Mouse (Mus musculus) midbrain, embryonic 10.5 days (tissue): Measurements from ENCODE around the gene Gga1. TPM values are rescaled to one million over a fixed set of nuclear protein-coding genes. Genes with fewer than 3 reads are reported as not detected.
A peak's percentile ranks its signal among the peaks of the same experiment; 100 is the strongest.

Experiments used
- DNase-seq: peaks from one replicate; pipeline ENCODE4 v3.0.0-alpha.2; 2017; ENCODE audit warnings: low spot score
- H3K27ac ChIP-seq: fragments of 300-500 bp; sonication (generic); replicated peaks from 2 replicates; pipeline ENCODE4 v1.5.1; 2016; ENCODE audit warnings: mild to moderate bottlenecking
- H3K27me3 ChIP-seq: fragments of 300-500 bp; sonication (generic); 2 replicates; pipeline ENCODE4 v1.6.1; 2016; ENCODE audit warnings: low read depth, mild to moderate bottlenecking; ENCODE audit not compliant: poor library complexity, severe bottlenecking
- H3K36me3 ChIP-seq: fragments of 300-500 bp; sonication (generic); 2 replicates; pipeline ENCODE4 v1.6.1; 2016; ENCODE audit warnings: mild to moderate bottlenecking, moderate library complexity
- H3K4me1 ChIP-seq: fragments of 300-500 bp; sonication (generic); 2 replicates; pipeline ENCODE4 v1.6.1; 2016
- H3K4me3 ChIP-seq: fragments of 300-500 bp; sonication (generic); 2 replicates; pipeline ENCODE4 v1.5.1; 2016; ENCODE audit warnings: mild to moderate bottlenecking, moderate library complexity
- H3K9me3 ChIP-seq: fragments of 300-500 bp; sonication (generic); replicated peaks from 2 replicates; pipeline ENCODE4 v1.6.1; 2016; ENCODE audit warnings: mild to moderate bottlenecking
- WGBS: fragments of 180-500 bp; shearing (Covaris S2); methylation state at CpG from one replicate; pipeline ENCODE4 v1.1.7; 2016; 5-methylcytosine and 5-hydroxymethylcytosine counted together
- polyA plus RNA-seq: library from polyadenylated mRNA; unstranded; fragments of >200 nt; fragmentation: Nextera tagmentation; extraction: Ambion mirVana; gene quantifications from 2 replicates; pipeline ENCODE4 v1.2.1, GENCODE M21; 2016

Gga1 gene
- polyA plus RNA-seq, 1 experiment from 2014 or later: 47.1 TPM

- no peak for DNase-seq
- Histone ChIP-seq H3K36me3 (peaks cover 77% of the 10 kb centered on the region), H3K27me3 (no peaks in the 10 kb centered on the region; the same call in 1 of the 2 replicates), H3K9me3 (no peaks in the 10 kb centered on the region), H3K4me3 (no peak overlapping the region), H3K27ac (peak overlapping the region; percentile 42; the same call in 1 of the 2 replicates), H3K4me1 (peaks cover 55% of the 10 kb centered on the region)
- 71% methylated on average over 7 of the region's 7 CpGs for WGBS
Measured at GRCm38 (mm10) chr15:78892440-78892839, 15.4 kb downstream of the Gga1 start.

- 79% methylated on average over 13 of the region's 13 CpGs for WGBS
- Histone ChIP-seq H3K4me3 (no peak overlapping the region), H3K27me3 (peaks cover 17% of the 10 kb centered on the region), H3K4me1 (peaks cover 56% of the 10 kb centered on the region), H3K9me3 (no peaks in the 10 kb centered on the region), H3K27ac (peak overlapping the region; percentile 63), H3K36me3 (peaks cover 55% of the 10 kb centered on the region)
- no peak for DNase-seq
Measured at GRCm38 (mm10) chr15:78894726-78895125, 17.7 kb downstream of the Gga1 start.

- Histone ChIP-seq H3K36me3 (peaks cover 46% of the 10 kb centered on the region), H3K4me3 (no peak overlapping the region), H3K9me3 (no peaks in the 10 kb centered on the region), H3K27ac (peak overlapping the region; percentile 18), H3K4me1 (peaks cover 64% of the 10 kb centered on the region), H3K27me3 (peaks cover 24% of the 10 kb centered on the region)
- no peak for DNase-seq
- 85% methylated on average over 2 of the region's 2 CpGs for WGBS
Measured at GRCm38 (mm10) chr15:78895741-78896140, 18.8 kb downstream of the Gga1 start.

GRCm38 (mm10) chr15:78896149-78896548 lies 19.2 kb downstream of the Gga1 start:
- H3K27ac ChIP-seq: peak overlapping the region; percentile 18
- peaks cover 68% of the 10 kb centered on the region for H3K4me1 ChIP-seq
- 89% methylated on average over 3 of the region's 3 CpGs for WGBS
- peaks cover 28% of the 10 kb centered on the region for H3K27me3 ChIP-seq
- no peak overlapping the region for H3K4me3 ChIP-seq
- no peaks in the 10 kb centered on the region for H3K9me3 ChIP-seq
- H3K36me3 ChIP-seq: peaks cover 42% of the 10 kb centered on the region
- no peak for DNase-seq

- no peaks in the 10 kb centered on the region for H3K9me3 ChIP-seq
- H3K4me1 ChIP-seq: peaks cover 68% of the 10 kb centered on the region
- 88% methylated on average over 4 of the region's 4 CpGs for WGBS
- peaks cover 40% of the 10 kb centered on the region for H3K27me3 ChIP-seq
- peaks cover 29% of the 10 kb centered on the region for H3K36me3 ChIP-seq
- H3K27ac ChIP-seq: no peak overlapping the region
- no peak overlapping the region for H3K4me3 ChIP-seq
- no peak for DNase-seq
Measured at GRCm38 (mm10) chr15:78897488-78897887, 20.5 kb downstream of the Gga1 start.

- no peak overlapping the region for H3K4me3 ChIP-seq
- WGBS: 51% methylated on average over 6 of the region's 6 CpGs
- DNase-seq: no peak
- peaks cover 40% of the 10 kb centered on the region for H3K27me3 ChIP-seq
- peaks cover 62% of the 10 kb centered on the region for H3K4me1 ChIP-seq
- 0 out of 2 replicates have a peak overlapping the region, but pooled peaks have one; percentile 0 for H3K27ac ChIP-seq
- peaks cover 20% of the 10 kb centered on the region for H3K36me3 ChIP-seq
- no peaks in the 10 kb centered on the region for H3K9me3 ChIP-seq
Measured at GRCm38 (mm10) chr15:78898507-78899001, 21.6 kb downstream of the Gga1 start.

- H3K36me3 ChIP-seq: peaks cover 17% of the 10 kb centered on the region
- peaks cover 40% of the 10 kb centered on the region for H3K27me3 ChIP-seq
- 3% methylated on average over 19 of the region's 20 CpGs for WGBS
- H3K4me3 ChIP-seq: peak within 1 kb of the TSS; percentile 77
- peak within 1 kb of the TSS; percentile 85 for H3K27ac ChIP-seq
- H3K9me3 ChIP-seq: no peaks in the 10 kb centered on the region
- DNase-seq: no peak
- peaks cover 53% of the 10 kb centered on the region for H3K4me1 ChIP-seq
Measured at GRCm38 (mm10) chr15:78899409-78899739, 22.4 kb downstream of the Gga1 start, which contains the start of gene Gm49510. Gene Gm49510, plus strand, starts transcription at chr15:78899667.

- no peaks in the 10 kb centered on the region for H3K9me3 ChIP-seq
- H3K4me3 ChIP-seq: peak within 1 kb of the TSS; percentile 77
- H3K27me3 ChIP-seq: peaks cover 40% of the 10 kb centered on the region
- peak within 1 kb of the TSS; percentile 85 for H3K27ac ChIP-seq
- peaks cover 17% of the 10 kb centered on the region; the same call in 1 of the 2 replicates for H3K36me3 ChIP-seq
- peaks cover 48% of the 10 kb centered on the region for H3K4me1 ChIP-seq
- under 1% methylated on average over 47 of the region's 47 CpGs for WGBS
- DNase-seq: peak; percentile 74
Measured at GRCm38 (mm10) chr15:78899740-78900584, 23.0 kb downstream of the Gga1 start, which contains the start of gene Sh3bp1. Gene Sh3bp1, plus strand, starts transcription at chr15:78899768.

GRCm38 (mm10) chr15:78900585-78901421 lies 23.8 kb downstream of the Gga1 start:
- H3K9me3 ChIP-seq: no peaks in the 10 kb centered on the region
- H3K36me3 ChIP-seq: peaks cover 17% of the 10 kb centered on the region; the same call in 1 of the 2 replicates
- WGBS: 14% methylated on average over 18 of the region's 18 CpGs
- DNase-seq: no peak
- H3K27ac ChIP-seq: peak overlapping the region; percentile 85
- H3K27me3 ChIP-seq: peaks cover 40% of the 10 kb centered on the region
- peak overlapping the region; percentile 77 for H3K4me3 ChIP-seq
- peaks cover 47% of the 10 kb centered on the region for H3K4me1 ChIP-seq

- Histone ChIP-seq H3K27me3 (peaks cover 40% of the 10 kb centered on the region), H3K9me3 (no peaks in the 10 kb centered on the region), H3K4me3 (peak overlapping the region; percentile 77; the same call in 1 of the 2 replicates), H3K36me3 (peaks cover 21% of the 10 kb centered on the region; the same call in 1 of the 2 replicates), H3K27ac (peak overlapping the region; percentile 85), H3K4me1 (peaks cover 41% of the 10 kb centered on the region)
- no peak for DNase-seq
- 43% methylated on average over 8 of the region's 8 CpGs for WGBS
Measured at GRCm38 (mm10) chr15:78901422-78901789, 24.4 kb downstream of the Gga1 start.

- Histone ChIP-seq H3K4me1 (peaks cover 39% of the 10 kb centered on the region), H3K27ac (peak overlapping the region; percentile 46; the same call in 1 of the 2 replicates), H3K9me3 (no peaks in the 10 kb centered on the region), H3K36me3 (peaks cover 34% of the 10 kb centered on the region; the same call in 1 of the 2 replicates), H3K4me3 (no peak overlapping the region), H3K27me3 (peaks cover 38% of the 10 kb centered on the region)
- DNase-seq: peak; percentile 76
- 14% methylated on average over 2 of the region's 2 CpGs for WGBS
Measured at GRCm38 (mm10) chr15:78903243-78903642, 26.3 kb downstream of the Gga1 start.

GRCm38 (mm10) chr15:78908399-78908798 lies 31.4 kb downstream of the Gga1 start:
- H3K27me3 ChIP-seq: no peaks in the 10 kb centered on the region
- no peak for DNase-seq
- H3K4me1 ChIP-seq: peaks cover 15% of the 10 kb centered on the region
- peaks cover 44% of the 10 kb centered on the region for H3K36me3 ChIP-seq
- no peak overlapping the region for H3K27ac ChIP-seq
- WGBS: 86% methylated on average over 7 of the region's 7 CpGs
- no peaks in the 10 kb centered on the region for H3K9me3 ChIP-seq
- no peak overlapping the region for H3K4me3 ChIP-seq
